Mouse (Mus musculus) thymus, adult 2 months (tissue): ENCODE results near the gene Rfc5. TPM values are rescaled to one million over a fixed set of nuclear protein-coding genes. Genes with fewer than 3 reads are reported as not detected.
"Not testable (repeated sequence)": the region's sequence is repeated elsewhere in the genome, so short reads cannot be mapped to it uniquely, and the experiment has no call there.

Experiments used
- DNase-seq: peaks from one replicate; pipeline ENCODE4 v3.0.0; 2021
- H3K27ac ChIP-seq: fragments of 200-500 bp; 2 replicates; pipeline ENCODE4 v1.5.1; 2012; ENCODE audit warnings: low read length, control low read depth; ENCODE audit not compliant: control insufficient read depth, insufficient read depth
- H3K27me3 ChIP-seq: fragments of 200-500 bp; 2 replicates; pipeline ENCODE4 v1.6.1; 2012; ENCODE audit warnings: mild to moderate bottlenecking, low read length, moderate library complexity, mixed read lengths; ENCODE audit not compliant: control insufficient read depth, insufficient read depth
- H3K36me3 ChIP-seq: fragments of 200-500 bp; 2 replicates; pipeline ENCODE4 v1.6.1; 2012; ENCODE audit warnings: mild to moderate bottlenecking, low read length, moderate library complexity; ENCODE audit not compliant: control insufficient read depth, insufficient read depth
- H3K4me1 ChIP-seq: fragments of 200-500 bp; replicated peaks from 2 replicates; pipeline ENCODE4 v1.6.1; 2012; ENCODE audit warnings: low read length; ENCODE audit not compliant: control insufficient read depth, insufficient read depth
- H3K4me3 ChIP-seq: fragments of 200-500 bp; 2 replicates; pipeline ENCODE4 v1.5.1; 2012; ENCODE audit warnings: mild to moderate bottlenecking, low read length, control low read depth, moderate library complexity; ENCODE audit not compliant: control insufficient read depth, insufficient read depth
- CTCF ChIP-seq: fragments of 200-500 bp; IDR thresholded peaks from 2 replicates; pipeline ENCODE4 v1.5.1; 2012; ENCODE audit warnings: mild to moderate bottlenecking, control low read depth, low read length, moderate library complexity, borderline replicate concordance; ENCODE audit not compliant: control insufficient read depth, poor library complexity, insufficient read depth; ENCODE audit errors: extremely low read depth
- POLR2A ChIP-seq: fragments of 200-500 bp; IDR thresholded peaks from 2 replicates; pipeline ENCODE4 v1.6.1; 2012; ENCODE audit warnings: mild to moderate bottlenecking, low read length, control low read depth, moderate library complexity; ENCODE audit not compliant: control insufficient read depth, poor library complexity, insufficient read depth; ENCODE audit errors: extremely low read depth
- WGBS: fragments of 180-500 bp; shearing (Covaris S2); methylation state at CpG from one replicate; pipeline ENCODE4 v1.1.7; 2018; 5-methylcytosine and 5-hydroxymethylcytosine counted together
- polyA plus RNA-seq: library from polyadenylated mRNA; depleted of rRNA; stranded (reverse); fragments of >200 nt; gene quantifications from 2 replicates; pipeline ENCODE4 v1.2.3, GENCODE M21; 2012

Rfc5 gene
- polyA plus RNA-seq, 1 experiment = 63.7 TPM

- Histone ChIP-seq H3K36me3 (no peaks in the 10 kb centered on the region), H3K27me3 (no peaks in the 10 kb centered on the region), H3K27ac (no peak overlapping the region), H3K4me1 (peaks cover 20% of the 10 kb centered on the region), H3K4me3 (no peak overlapping the region)
- WGBS = 8% methylated on average over 8 of the region's 8 CpGs
- DNase-seq = no peak
- TF ChIP-seq POLR2A (no peak), CTCF (no peak)
Observed at GRCm38 (mm10) chr5:117354121-117354520, 34.7 kb downstream of the Rfc5 start.

GRCm38 (mm10) chr5:117348279-117348678 is 40.6 kb downstream of the Rfc5 start:
- 90% methylated on average over 19 of the region's 19 CpGs for WGBS
- no peak overlapping the region for H3K27ac ChIP-seq
- DNase-seq = no peak

GRCm38 (mm10) chr5:117347838-117348237 is 41.0 kb downstream of the Rfc5 start:
- Histone ChIP-seq H3K4me1 (no peaks in the 10 kb centered on the region), H3K36me3 (no peaks in the 10 kb centered on the region), H3K27me3 (no peaks in the 10 kb centered on the region), H3K4me3 (no peak overlapping the region), H3K27ac (no peak overlapping the region)
- no peak for DNase-seq
- WGBS = 95% methylated on average over 2 of the region's 2 CpGs
- TF ChIP-seq POLR2A (no peak), CTCF (no peak)

More at GRCm38 (mm10) chr5:117348279-117348678, 40.6 kb downstream of the Rfc5 start:
- Histone ChIP-seq H3K4me3 (no peak overlapping the region), H3K4me1 (no peaks in the 10 kb centered on the region), H3K36me3 (no peaks in the 10 kb centered on the region), H3K27me3 (no peaks in the 10 kb centered on the region)
- TF ChIP-seq POLR2A (no peak), CTCF (no peak)

GRCm38 (mm10) chr5:117347011-117347410 is 41.8 kb downstream of the Rfc5 start:
- no peak overlapping the region for H3K27ac ChIP-seq
- WGBS = 91% methylated on average over 5 of the region's 5 CpGs
- no peak for TF ChIP-seq POLR2A
- no peak for TF ChIP-seq CTCF
- H3K4me3 ChIP-seq = no peak overlapping the region
- no peaks in the 10 kb centered on the region for H3K27me3 ChIP-seq
- DNase-seq = no peak
- no peaks in the 10 kb centered on the region for H3K4me1 ChIP-seq
- no peaks in the 10 kb centered on the region for H3K36me3 ChIP-seq

- Histone ChIP-seq H3K4me3 (no peak overlapping the region), H3K27ac (no peak overlapping the region), H3K36me3 (no peaks in the 10 kb centered on the region), H3K27me3 (no peaks in the 10 kb centered on the region), H3K4me1 (no peaks in the 10 kb centered on the region)
- TF ChIP-seq POLR2A (no peak), CTCF (no peak)
- no peak for DNase-seq
- 75% methylated on average over 3 of the region's 3 CpGs for WGBS
Observed at GRCm38 (mm10) chr5:117346281-117346680, 42.6 kb downstream of the Rfc5 start.

GRCm38 (mm10) chr5:117345432-117345976 is 43.3 kb downstream of the Rfc5 start:
- H3K4me1 ChIP-seq = no peaks in the 10 kb centered on the region
- H3K27me3 ChIP-seq = no peaks in the 10 kb centered on the region
- 88% methylated on average over 5 of the region's 5 CpGs for WGBS
- TF ChIP-seq CTCF = no peak
- TF ChIP-seq POLR2A = no peak
- H3K27ac ChIP-seq = no peak overlapping the region
- no peak for DNase-seq
- H3K4me3 ChIP-seq = no peak overlapping the region
- H3K36me3 ChIP-seq = no peaks in the 10 kb centered on the region

GRCm38 (mm10) chr5:117344496-117344895 is 44.4 kb downstream of the Rfc5 start:
- H3K36me3 ChIP-seq, H3K27me3 ChIP-seq, DNase-seq, H3K27ac ChIP-seq, H3K4me3 ChIP-seq, H3K4me1 ChIP-seq: not testable (repeated sequence)
- WGBS = 94% methylated on average over 5 of the region's 5 CpGs
